Mouse (Mus musculus) layer of hippocampus, adult 8-10 months (tissue): Measurements from ENCODE around the gene Frmd8. TPM values are rescaled to one million over a fixed set of nuclear protein-coding genes. Genes with fewer than 3 reads are reported as not detected.
A peak's percentile ranks its signal among the peaks of the same experiment; 100 is the strongest.
"Not testable (repeated sequence)": the region's sequence is repeated elsewhere in the genome, so short reads cannot be mapped to it uniquely, and the experiment has no call there.

Experiments used
- DNase-seq, 2 experiments: peaks; one replicate each; pipeline ENCODE4 v3.0.0; 2022; ENCODE audit warnings: low spot score in 2 of 2
- total RNA-seq, 4 experiments: library from RNA; stranded (reverse); gene quantifications; 2 replicates each; pipeline ENCODE4 v1.2.4; 2022

Frmd8 gene
- total RNA-seq, 4 experiments from 2014 or later: 10.4 to 20.8 (median 16.3) TPM

DNA sequence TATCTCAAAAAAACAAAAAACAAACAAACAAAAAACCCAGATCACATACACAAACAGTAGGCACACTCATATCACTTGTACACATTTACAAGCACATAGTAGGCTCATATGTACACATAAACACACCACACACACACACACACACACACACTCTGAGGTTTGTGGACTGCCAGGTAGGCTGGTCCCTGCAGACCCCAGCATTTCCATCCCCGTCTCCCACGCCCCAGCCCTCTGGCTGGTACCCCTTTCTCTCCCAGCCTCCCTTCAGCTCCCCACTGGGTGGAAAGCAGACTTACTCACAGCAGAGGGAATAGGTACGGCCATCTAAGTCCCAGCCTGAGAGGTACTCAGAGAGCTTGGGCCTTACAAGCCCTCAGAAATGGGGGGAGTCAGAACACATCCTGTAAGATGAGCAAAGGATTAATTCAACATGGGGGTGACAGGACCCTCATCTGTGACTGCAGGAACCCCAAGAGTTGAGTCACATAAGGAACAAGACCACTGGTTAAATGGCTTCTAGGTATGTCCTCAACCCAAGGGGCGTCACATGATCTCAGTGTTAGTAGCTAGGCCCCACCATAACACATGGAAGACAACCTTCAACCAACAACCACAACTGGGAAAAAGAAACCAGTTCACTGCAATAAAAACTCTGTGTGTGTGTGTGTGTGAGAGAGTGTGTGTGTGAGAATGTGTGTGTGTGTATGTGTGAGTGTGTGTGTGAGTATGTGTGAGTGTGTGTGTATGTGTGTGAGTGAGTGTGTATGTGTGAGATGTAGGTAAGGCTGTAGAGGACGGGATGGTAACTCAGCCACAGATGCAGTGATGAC is 49.0 kb downstream of the Frmd8 start:
- DNase-seq: no peak

DNA sequence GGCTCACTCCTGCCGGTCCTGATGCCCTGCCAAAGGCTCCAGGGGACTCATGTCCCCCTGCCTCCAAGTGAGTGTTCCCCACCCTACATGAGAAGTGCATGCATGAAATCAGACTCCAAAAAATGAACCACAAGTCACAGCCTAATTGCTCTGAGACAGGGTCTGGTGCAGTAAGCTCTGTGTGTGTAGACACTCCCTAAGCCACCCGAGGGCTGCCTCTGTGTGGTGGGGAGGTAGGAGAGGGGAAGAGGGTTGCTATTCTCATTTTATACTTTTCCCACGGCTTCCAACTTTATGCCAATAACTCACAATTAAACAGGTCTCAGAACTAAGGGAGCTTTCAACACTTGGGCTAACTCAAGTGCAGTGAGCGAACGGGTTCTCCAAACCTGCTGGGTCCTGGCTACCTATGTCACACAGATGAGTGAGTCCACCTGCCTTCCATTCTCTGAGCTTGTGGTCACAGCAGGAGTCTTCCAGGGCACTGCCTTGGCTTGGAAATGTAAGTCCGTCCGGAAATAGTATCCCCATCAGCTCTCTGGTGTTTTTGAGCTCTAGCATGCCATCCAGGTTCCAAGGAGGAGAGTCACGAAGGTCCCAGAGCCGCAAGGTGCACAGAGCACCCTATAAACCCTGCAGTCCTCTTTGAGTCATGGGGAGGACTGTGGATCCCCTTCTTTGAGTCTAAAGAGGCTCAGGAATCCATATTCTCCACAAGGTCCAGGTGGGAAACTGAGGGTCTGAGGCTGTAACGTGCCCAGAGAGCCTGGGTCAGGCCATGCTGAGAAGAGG is 50.1 kb downstream of the Frmd8 start:
- no peak for DNase-seq

DNA sequence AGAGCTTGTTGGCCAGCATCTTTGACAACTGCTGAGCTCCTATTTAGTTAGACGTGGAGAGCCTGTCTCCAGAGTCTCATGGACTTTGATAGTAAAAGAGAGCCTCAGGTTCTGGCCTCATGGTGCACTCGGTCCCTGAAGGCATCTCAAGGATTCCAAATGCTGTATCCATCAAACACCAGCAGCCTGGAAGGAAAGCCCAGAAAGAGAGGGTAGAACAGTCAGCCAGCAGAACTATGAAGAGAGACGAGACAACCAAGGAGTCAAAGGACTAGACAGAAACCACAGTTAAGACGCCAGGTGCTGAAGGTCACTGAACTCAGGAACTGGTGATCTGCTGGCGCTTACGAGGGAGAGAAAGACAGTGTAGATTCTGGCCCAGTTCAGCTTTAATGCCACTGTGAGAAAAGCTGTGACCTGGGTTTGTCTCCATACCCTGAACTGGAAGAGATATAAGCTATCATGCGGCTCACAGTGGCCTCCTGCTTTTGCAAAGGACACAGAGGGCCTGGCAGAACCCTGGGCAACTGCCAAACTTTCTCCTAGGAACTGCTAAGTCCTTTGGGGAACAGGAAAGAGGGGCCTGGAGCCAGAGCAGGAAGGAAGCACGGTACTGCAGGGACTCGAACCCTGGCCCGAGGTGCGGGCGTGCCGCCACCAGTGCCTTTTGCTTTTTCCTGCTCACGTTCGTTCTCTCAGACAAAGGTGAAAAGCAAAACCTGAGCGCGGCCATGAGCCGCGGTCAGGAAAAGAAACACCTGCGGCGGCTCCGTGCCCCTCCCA is 50.8 kb downstream of the Frmd8 start:
- no peak for DNase-seq

DNA sequence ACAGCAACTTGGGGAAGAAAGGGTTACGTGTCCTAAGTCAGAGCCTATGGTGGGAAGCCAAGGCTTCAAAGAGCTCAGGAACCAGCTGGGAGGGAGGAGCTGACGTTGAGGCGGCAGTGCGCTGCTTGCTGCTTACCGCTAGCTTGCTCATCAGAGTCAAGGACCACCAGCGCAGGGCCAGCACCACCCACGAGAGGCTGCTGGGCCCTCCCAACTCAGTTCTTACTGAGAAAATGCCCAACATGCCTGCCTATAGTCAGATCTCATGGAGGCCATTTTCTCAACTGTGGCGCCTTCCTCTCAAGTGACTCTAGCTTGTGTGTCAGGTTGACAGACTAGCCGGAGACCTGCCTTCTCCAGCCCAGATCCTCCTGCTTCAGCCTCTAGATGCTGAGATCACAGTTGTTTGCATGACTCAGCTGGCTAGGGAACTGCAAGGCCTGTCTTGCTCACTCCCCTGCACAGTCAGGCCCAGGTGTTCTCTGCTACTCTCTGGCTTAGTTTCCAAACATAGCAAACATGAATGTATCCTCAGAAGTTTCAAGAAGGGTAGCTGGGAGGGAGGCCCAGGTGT is 51.7 kb downstream of the Frmd8 start:
- no peak for DNase-seq

DNA sequence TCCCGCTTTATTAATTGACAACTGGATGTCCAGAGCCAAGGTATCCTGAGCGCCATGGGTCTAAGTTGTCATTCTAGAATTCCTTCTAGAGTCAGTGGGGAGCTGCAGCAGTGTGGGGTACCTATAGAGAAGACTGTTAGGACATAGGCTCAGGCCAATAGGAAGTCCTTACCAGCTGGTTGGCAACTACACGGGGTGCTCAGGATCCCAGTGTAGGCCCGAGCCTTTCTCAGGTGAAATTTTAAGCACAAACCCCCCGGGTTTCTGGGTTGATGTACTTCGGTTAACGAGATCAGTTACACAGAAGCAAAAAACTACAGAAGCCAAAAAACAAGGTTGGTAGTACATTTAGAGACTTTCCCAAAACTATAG is 52.3 kb downstream of the Frmd8 start:
- DNase-seq: no peak

DNA sequence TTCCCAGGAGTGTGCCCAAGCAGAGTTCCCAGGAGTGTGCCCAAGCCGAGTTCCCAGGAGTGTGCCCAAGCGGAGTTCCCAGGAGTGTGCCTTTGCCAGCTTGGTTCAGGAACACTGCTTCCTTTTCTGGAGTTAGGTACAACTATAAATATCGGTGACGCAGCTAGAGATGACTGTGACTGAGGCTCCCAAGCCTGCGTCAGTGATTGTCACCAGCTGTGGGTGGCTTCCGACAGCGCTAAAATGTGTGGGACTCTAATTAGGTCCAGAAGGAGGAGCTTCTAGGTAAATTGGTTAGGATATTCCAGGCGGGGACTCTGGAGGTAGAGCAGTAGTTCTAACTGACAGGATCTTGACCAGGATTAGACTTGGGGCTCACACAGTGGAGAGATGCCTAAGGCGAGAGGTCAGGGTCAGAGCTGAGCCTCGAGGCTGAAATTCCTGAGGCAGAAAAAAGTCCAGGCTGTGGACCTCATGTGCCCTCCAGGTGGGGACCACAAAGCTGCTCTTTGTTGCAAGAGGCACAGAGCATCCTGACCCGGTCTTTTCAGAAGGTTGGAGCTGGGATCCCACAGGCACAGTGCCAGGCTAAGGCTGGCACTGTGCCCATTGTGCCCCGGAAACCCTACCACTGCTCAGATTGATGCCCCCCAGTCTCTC is 52.8 kb downstream of the Frmd8 start:
- no peak for DNase-seq

DNA sequence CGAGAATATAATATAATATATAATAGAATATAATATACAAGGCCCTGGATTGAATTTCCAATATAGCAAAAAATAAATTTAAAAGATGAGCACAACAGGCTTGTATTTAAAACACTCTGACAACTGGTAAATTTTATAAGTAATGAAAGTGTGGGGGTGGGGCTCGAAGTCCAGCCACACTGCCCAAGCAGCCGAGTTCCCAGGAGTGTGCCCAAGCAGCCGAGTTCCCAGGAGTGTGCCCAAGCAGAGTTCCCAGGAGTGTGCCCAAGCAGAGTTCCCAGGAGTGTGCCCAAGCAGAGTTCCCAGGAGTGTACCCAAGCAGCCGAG is 53.3 kb downstream of the Frmd8 start:
- no peak for DNase-seq

DNA sequence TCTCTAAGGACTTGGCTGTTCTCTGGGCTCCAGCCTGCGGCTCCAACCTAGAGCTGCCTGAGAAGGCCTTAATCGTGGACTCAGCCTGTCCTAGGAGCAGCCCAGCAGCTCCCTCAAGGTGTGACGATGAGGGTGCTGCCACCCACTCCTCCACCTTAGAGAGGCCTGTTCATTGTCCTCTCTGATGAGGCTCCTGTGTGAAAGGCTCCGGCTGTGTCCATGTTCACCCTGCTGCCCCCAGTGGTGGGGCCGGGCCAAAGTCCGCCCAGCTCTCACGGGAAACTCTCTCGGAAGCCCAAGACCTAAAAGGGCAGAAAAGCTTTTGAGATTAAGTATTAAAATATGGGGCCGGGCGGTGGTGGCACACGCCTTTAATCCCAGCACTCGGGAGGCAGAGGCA is 55.5 kb downstream of the Frmd8 start:
- DNase-seq: no peak

DNA sequence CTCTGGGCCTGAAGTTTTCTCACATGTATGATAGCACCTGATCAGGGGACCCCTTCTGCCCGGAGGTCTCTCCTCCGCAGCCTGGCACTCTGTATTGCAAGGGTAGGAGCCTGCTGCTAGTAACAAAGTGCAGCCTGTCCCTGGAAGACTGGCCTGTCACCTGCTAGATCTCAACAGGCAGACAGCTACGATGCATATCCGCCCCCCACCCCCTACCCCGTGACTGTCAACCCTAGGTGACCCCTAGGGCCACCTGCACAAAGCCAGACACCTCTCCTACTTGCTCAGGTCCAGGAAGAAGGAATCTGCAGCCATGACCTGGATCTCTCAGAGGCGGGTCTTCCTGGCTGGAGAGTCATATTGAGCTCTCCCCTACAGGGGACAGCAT is 56.5 kb downstream of the Frmd8 start:
- DNase-seq: no peak

DNA sequence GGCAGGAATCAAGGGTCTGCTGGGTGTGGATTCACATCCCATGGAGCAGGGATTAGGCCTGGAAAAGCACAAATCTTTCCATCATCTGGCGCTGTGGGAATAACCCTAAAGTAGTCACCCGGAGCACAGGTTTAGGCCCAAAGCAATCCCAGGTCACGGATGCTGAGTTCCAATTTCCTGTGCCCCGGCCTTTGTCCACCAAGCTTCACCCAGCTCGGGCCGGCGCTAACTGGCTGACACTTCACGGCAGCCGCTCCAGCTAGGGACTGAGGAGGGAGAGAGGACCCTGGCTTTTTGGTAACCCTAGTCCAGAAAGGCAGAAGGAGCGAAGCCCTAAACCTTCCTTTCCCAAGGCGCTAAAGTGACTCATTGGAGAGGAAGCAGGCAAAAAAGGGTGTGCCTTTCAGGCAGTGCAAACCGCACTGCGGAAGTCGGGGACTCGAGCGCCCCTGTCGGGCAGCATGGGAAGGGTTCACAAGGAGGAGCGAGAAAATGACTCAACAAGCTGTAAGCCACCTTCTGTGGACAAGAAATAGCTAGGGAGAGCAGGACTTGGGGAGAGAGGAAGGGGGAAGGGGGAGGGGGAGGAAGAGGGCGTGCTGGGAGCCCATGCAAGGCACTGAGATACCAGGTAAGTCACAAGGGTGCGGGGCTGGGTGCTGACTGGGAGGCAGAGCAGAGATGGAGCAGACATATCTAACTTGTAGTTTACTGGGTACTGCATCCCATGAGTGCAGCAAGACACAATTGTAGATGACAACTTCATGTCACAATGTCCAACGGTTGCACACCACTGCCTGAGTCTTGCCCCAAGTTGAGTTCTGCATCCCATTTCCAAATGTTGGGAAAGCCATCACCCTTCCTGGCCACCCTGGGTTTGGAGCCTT is 57.1 kb downstream of the Frmd8 start:
- peak; percentile 82 to 83 for DNase-seq

DNA sequence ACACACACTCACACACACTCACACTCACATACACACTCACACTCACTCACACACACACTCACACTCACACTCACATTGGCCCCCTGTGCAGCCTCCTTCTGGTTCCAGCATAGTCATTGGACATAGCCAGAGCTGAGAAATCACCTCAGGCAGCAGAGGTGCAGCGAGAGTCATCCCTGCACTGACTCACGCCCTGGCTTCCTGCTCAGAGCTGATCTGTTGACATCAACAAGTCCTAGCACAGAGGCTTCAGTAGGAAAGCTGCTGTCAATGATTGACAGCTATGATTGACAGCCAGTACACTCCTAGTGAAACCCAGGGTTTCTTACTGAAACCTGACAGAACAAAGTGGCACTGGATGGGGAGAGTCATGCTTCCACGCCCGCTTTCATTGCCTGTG is 59.1 kb downstream of the Frmd8 start:
- no peak for DNase-seq

DNA sequence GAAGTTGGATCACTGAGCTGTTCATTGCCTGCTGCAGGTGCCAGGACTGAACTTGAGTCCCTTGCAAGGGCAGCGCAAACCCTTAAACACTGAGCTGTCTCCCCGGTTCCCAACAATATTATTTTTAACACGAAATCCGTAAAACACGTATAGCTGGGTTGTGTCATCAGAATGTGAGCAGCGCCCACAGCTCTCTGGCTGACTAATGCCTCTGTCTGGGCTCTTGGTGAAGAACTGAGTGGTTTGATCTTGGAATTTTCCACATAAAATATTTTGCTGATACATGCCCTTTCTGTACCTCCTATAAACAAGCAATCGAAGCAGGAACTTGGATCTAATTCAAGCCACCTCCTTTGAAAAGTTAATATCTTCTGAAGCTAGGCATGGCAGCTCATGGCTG is 60.1 kb downstream of the Frmd8 start:
- DNase-seq: no peak

DNA sequence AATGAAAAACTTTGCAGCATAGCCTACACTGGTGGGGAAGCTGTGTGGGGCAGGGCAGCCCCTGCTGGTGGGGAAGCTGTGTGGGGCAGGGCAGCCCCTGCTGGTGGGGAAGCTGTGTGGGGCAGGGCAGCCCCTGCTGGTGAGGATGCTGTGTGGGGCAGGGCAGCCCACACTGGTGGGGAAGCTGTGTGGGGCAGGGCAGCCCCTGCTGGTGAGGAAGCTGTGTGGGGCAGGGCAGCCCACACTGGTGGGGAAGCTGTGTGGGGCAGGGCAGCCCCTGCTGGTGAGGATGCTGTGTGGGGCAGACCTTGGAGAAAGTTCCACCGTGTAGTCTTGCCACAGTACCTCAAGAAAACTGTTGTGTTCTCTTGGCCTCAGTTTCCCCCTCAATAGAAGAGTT is 61.0 kb downstream of the Frmd8 start:
- DNase-seq: not testable (repeated sequence)

DNA sequence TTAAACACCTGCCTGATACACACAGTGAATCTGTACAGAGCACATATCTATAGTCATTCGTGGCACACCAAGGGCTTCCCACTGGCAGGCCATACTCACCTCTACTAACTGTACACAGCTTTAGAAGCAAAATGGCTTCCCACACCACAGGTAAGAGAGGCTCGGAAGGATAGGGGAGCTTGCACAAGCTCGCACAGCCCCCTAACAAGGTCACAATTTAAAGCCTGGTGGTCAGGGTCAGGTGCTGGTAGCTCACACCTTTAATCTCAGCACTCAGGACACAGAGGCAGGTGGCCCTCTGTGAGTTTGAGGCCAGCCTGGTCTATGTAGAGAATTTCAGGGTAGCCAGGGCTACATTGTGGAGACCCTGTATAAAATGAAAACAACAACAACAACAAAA is 61.5 kb downstream of the Frmd8 start:
- no peak for DNase-seq

DNA sequence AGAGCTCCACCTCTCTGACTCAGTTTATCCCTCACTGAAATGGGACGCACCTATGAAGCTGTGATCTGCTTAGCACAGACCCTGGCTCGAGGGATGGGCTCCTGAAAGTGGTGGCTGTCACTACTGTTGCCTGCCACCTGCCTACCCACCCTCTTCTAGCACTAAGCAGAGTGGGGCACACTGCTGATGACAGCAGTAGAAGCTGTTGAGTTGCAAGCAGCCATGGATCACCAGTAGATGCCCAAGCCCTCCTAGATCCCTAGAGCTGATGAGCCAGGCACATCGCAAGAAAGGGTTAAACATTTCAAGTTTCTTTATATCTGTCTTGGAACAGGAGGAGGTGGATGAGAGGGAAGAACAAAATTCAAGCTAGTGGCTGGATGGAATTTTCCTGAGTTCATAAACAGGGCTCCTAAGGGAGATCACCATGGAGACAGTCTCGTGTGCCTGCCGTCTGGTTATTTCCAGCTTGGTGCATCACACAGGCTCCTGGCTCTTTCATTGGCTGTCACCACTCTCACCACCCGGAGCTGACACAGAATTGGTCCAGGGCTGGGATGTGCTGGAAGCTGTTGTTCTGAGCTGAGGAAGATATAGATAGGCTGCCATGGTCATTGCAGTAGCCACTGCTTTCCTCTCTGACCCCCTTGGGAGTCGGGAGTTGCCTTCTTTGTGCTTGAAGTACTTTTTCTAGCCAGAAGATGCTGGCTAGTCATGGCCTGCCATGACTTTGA is 63.1 kb downstream of the Frmd8 start:
- peak; percentile 94 to 97 for DNase-seq

DNA sequence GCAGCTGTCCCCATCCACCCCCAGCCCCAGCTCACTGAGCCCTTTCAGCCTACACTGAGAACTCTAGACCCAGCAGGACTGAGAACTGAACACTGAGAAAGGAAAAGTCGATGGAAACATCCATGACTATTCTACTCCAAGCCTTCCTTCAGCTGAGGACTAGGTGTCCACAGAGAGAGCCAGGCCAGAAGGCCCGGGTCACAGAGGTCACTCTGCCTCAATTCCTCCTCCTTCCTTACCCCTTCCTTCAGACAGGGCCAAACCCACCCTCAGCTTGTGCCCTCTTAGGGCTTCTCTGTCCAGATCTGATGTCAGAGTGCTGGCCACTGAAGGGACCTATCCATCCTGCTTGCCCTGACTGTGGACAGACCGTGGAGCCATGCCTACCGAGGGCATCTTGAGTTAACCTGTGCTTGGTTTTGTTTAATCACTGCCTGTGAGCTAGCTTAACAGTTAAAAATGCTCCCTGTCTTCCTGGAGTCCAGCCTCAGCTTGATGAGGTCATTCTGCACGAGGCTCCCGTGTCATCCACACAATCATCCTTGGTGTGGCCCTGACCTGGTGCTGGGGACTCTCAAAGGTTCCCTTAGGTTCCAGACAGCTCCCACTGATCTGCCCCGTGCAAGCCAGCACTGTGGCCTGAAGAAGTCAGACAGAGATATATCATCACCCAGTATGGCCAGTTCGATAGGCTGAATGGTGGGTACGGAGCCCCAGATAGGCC is 64.1 kb downstream of the Frmd8 start:
- no peak for DNase-seq

DNA sequence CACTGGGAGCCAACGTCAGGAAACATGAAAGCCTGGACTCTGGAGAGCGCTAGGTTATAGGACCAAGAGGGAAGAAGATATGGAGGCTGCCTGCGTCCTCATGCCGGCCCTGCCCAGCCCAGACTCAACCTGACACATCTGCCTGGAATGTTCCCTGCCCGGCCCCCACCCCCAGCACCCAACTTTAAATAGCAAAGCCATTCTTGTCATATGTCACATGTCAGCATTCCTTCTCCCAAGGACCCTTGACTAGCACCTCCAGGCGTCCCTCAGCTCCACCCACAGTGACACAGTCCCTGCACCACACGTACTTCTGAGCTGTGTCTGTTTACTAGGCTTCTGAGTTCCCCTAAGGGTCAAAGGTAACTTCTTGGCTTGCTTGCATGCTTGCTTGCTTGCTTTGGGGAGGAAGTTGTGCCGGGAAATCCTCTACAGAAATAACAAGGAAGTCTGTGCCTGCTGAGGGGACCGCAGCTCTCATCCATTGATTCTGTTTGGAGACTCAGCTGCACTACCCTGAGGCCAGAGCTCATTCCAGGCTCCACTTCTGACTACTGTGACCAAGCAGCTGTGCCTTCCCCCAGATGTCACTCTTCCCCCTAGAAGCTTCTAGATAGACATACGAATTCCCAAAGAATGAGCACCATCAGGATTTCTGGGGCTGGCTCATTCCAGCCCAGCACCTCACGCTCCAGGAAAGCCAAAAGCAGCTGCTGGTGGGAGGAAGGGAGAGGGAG is 64.8 kb downstream of the Frmd8 start:
- DNase-seq: no peak

DNA sequence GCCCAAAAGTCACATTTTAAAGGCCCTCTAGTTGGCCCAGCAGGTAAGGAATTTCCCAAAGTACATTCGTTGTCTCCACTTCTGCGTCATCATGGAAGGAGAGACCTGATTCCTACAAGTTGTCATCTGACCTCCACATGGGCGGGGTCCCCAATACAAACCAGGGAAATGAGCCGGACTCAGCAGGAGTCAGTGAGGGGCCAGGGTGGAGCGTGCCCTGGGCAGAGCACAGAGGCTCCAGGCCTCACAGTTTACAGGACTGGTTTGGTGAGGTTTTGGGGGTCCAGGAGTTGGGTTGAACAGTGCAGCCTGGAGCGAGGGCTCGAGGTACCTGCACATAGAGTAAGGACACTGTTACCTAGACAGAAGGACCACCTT is 65.4 kb downstream of the Frmd8 start:
- DNase-seq: no peak
